Comparison of ENCODE assay signal across 10 mouse cellular contexts in the genomic region with DNA sequence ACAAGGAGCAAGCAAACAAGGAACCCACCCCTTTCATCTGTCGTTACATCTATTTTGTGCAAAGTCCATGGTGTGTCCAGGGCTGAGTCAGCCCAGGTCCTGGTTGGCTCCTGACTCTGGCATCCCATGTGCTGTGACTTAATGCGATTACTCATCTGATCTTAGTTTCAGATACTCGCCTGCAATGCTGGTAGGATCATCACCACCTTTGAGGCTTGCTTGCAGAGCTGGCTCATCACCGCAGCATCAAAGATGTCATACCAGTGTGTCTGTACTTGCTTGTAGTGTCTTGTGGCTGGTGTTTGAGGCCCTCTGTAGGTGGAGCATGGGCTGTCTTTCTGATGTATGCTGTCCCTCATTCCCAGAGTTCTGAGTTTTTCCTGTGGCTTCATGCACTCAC.
DNase-seq lines count a peak whose midpoint lies in the region; ATAC-seq and TF ChIP-seq lines count a peak whose summit lies in the region.
"Had no signal": no experiment of that assay in that cellular context is flagged by ENCODE, and none has a peak within 500 bp of the region (broad histone marks: within the 10 kb centered on the region; RNA-seq: fewer than 3 reads in every experiment).

No protein-coding gene starts in this region.

- TF ChIP-seq CTCF in stomach, postnatal 0 days (IDR thresholded peaks at IDR 0.05; ENCODE audit: low read depth), result peak; percentile 28

- no peaks in the 10 kb centered on the region for H3K27me3 ChIP-seq in kidney, embryonic 15.5 days
- H3K27me3 ChIP-seq in stomach, postnatal 0 days (ENCODE audit: control insufficient read depth, insufficient read depth, low read length), result no peaks in the 10 kb centered on the region
- H3K27me3 ChIP-seq: midbrain, embryonic 12.5 days had no signal

- no peak for TF ChIP-seq EP300 in stomach, postnatal 0 days (optimal IDR thresholded peaks at IDR 0.05)

- no peak overlapping the region for H3K9ac ChIP-seq in kidney, embryonic 15.5 days
- no peak overlapping the region for H3K9ac ChIP-seq in stomach, postnatal 0 days (ENCODE audit: low read length)
- H3K9ac ChIP-seq: midbrain, embryonic 12.5 days had no signal

- H3K27ac ChIP-seq in kidney, embryonic 15.5 days, result peak overlapping the region; percentile 45; the same call in 1 of the 2 replicates
- H3K27ac ChIP-seq in stomach, postnatal 0 days (replicated peaks), result no peak overlapping the region
- H3K27ac ChIP-seq: midbrain, embryonic 12.5 days had no signal

- H3K4me1 ChIP-seq in kidney, embryonic 15.5 days, result peaks cover 45% of the 10 kb centered on the region
- 0 out of 2 replicates have a peak, but pooled peaks cover 2% of the 10 kb centered on the region for H3K4me1 ChIP-seq in stomach, postnatal 0 days (replicated peaks; ENCODE audit: control insufficient read depth, insufficient read depth)

- H3K4me3 ChIP-seq in kidney, embryonic 15.5 days (replicated peaks), result no peak overlapping the region
- no peak overlapping the region for H3K4me3 ChIP-seq in stomach, postnatal 0 days (ENCODE audit: low read depth, low read length)
- H3K4me3 ChIP-seq: midbrain, embryonic 12.5 days had no signal

- WGBS in kidney, embryonic 15.5 days, result 84% methylated on average over 4 of the region's 4 CpGs
- 58% methylated on average over 4 of the region's 4 CpGs for WGBS in stomach, postnatal 0 days

- no peaks in the 10 kb centered on the region for H3K9me3 ChIP-seq in kidney, embryonic 15.5 days (replicated peaks)
- H3K9me3 ChIP-seq in stomach, postnatal 0 days (ENCODE audit: control insufficient read depth, low read length), result no peaks in the 10 kb centered on the region
- H3K9me3 ChIP-seq: midbrain, embryonic 12.5 days had no signal

- ATAC-seq in kidney, embryonic 15.5 days (replicated peaks; ENCODE audit: low FRiP score), result no peak
- peak; percentile 73 for ATAC-seq in stomach, postnatal 0 days (ENCODE audit: low FRiP score, low TSS enrichment)

- H3K4me2 ChIP-seq in kidney, embryonic 15.5 days, result no peak overlapping the region
- H3K4me2 ChIP-seq in stomach, postnatal 0 days (replicated peaks; ENCODE audit: low read depth), result no peak overlapping the region
- H3K4me2 ChIP-seq: midbrain, embryonic 12.5 days had no signal

- no peak for DNase-seq in kidney, adult 9 months
- DNase-seq in CD4-positive helper T cell, adult 2 months (ENCODE audit: low read depth, low spot score), result peak; percentile 52
- peak; percentile 41 for DNase-seq in adrenal gland, postnatal 10 days
- DNase-seq in stomach, postnatal 0 days (ENCODE audit: low spot score), result peak; percentile 42
- DNase-seq in heart, adult 18-20 months, result no peak
- no peak for DNase-seq in natural killer cell, adult 2 months (ENCODE audit: low spot score in 2 of 2)
- DNase-seq in right cerebral cortex, adult 2 months (ENCODE audit: low spot score in 2 of 2), result no peak

- no peaks in the 10 kb centered on the region for H3K36me3 ChIP-seq in kidney, embryonic 15.5 days
- no peaks in the 10 kb centered on the region for H3K36me3 ChIP-seq in stomach, postnatal 0 days (ENCODE audit: control insufficient read depth, insufficient read depth, low read length)
- H3K36me3 ChIP-seq: G1E; midbrain, embryonic 12.5 days had no signal

Comparison
In these comparisons a context has a peak if more than half of its experiments do, and no peak if none do; other contexts are left out.
1. DNase-seq: peak in CD4-positive helper T cell, adult 2 months (single experiment), adrenal gland, postnatal 10 days (single experiment) and stomach, postnatal 0 days (single experiment); none in kidney, adult 9 months (single experiment), heart, adult 18-20 months (0 of 2), natural killer cell, adult 2 months (0 of 2) and right cerebral cortex, adult 2 months (0 of 2).